Mouse (Mus musculus) liver, embryonic 14.5 days (tissue): ENCODE data around the gene Parg. TPM values are rescaled to one million over a fixed set of nuclear protein-coding genes. Genes with fewer than 3 reads are reported as not detected.

Experiments used
- ATAC-seq: fragments of 200-750 bp; cut with Nextera tagmentation; 2 replicates; pipeline ENCODE4 v1.8.0; 2017; ENCODE audit warnings: moderate number of reproducible peaks, mild to moderate bottlenecking, moderate library complexity; ENCODE audit not compliant: insufficient read depth
- DNase-seq, 3 experiments: peaks; one replicate each; pipeline ENCODE4 v3.0.0-alpha.2; 2012 to 2013; ENCODE audit warnings: low read depth in 3 of 3, low spot score in 3 of 3
- H3K27ac ChIP-seq: fragments of 300-500 bp; sonication (generic); 2 replicates; pipeline ENCODE4 v1.5.1; 2014; ENCODE audit warnings: moderate library complexity, mild to moderate bottlenecking, control low read depth, inconsistent platforms
- H3K27me3 ChIP-seq: fragments of 300-500 bp; sonication (generic); 2 replicates; pipeline ENCODE4 v1.6.1; 2014; ENCODE audit warnings: mild to moderate bottlenecking, low read length, moderate library complexity; ENCODE audit not compliant: control insufficient read depth, insufficient read depth
- H3K36me3 ChIP-seq: fragments of 300-500 bp; sonication (generic); replicated peaks from 2 replicates; pipeline ENCODE4 v1.6.1; 2014; ENCODE audit warnings: low read depth; ENCODE audit not compliant: control insufficient read depth, insufficient read depth
- H3K4me1 ChIP-seq, 2 experiments: fragments of 200-500 bp in 1 of 2; fragments of 300-500 bp in 1 of 2; sonication (generic) in 1 of 2; replicated peaks; 2 replicates each; pipeline ENCODE4 v1.6.1; 2012 to 2014; ENCODE audit warnings: antibody characterized with exemption in 1 of 2, inconsistent platforms in 1 of 2, low read length in 1 of 2; ENCODE audit not compliant: control insufficient read depth in 2 of 2, insufficient read depth in 2 of 2
- H3K4me2 ChIP-seq: fragments of 300-500 bp; sonication (generic); 2 replicates; pipeline ENCODE4 v1.6.1; 2014; ENCODE audit warnings: low read depth, mild to moderate bottlenecking, control low read depth, moderate library complexity
- H3K4me3 ChIP-seq, 2 experiments: fragments of 200-500 bp in 1 of 2; fragments of 300-500 bp in 1 of 2; sonication (generic) in 1 of 2; 2 replicates each; pipeline ENCODE4 v1.5.1; 2012 to 2014; ENCODE audit warnings: low read depth in 2 of 2, low read length in 2 of 2, mild to moderate bottlenecking in 2 of 2, control low read depth in 1 of 2, inconsistent platforms in 1 of 2, moderate library complexity in 1 of 2; ENCODE audit not compliant: insufficient read depth in 1 of 2
- H3K9ac ChIP-seq: fragments of 300-500 bp; sonication (generic); replicated peaks from 2 replicates; pipeline ENCODE4 v1.6.1; 2014; ENCODE audit warnings: mild to moderate bottlenecking, control low read depth, moderate library complexity
- H3K9me3 ChIP-seq: fragments of 300-500 bp; sonication (generic); 2 replicates; pipeline ENCODE4 v1.6.1; 2016; ENCODE audit warnings: low read length, mixed read lengths; ENCODE audit not compliant: control insufficient read depth
- CTCF ChIP-seq: IDR thresholded peaks from 2 replicates; pipeline ENCODE4 v1.5.1; 2016; ENCODE audit warnings: antibody characterized with exemption, low read depth, control low read depth
- EP300 ChIP-seq: IDR thresholded peaks from 2 replicates; pipeline ENCODE4 v1.6.1; 2016; ENCODE audit warnings: antibody characterized with exemption, low read depth
- WGBS: fragments of 180-500 bp; shearing (Covaris S2); extraction: QIAGEN DNeasy Blood & Tissue Kit; methylation state at CpG from one replicate; pipeline ENCODE4 v1.1.7; 2014; ENCODE audit not compliant: insufficient replicate concordance; 5-methylcytosine and 5-hydroxymethylcytosine counted together
- polyA plus RNA-seq, 2 experiments: library from polyadenylated mRNA; depleted of rRNA in 1 of 2; stranded (reverse) in 1 of 2; unstranded in 1 of 2; fragments of >200 nt; fragmentation: Nextera tagmentation in 1 of 2; extraction: Ambion mirVana in 1 of 2; gene quantifications; 2 replicates each; pipeline versions ENCODE4 v1.2.1 to v1.2.3; 2012 to 2014

Gene Parg
- polyA plus RNA-seq, 2 experiments: 6.0 to 12.6 TPM

GRCm38 (mm10) chr14:32260830-32261229, 59.1 kb downstream of the Parg start:
- TF ChIP-seq EP300: no peak
- TF ChIP-seq CTCF: no peak
- WGBS: 85% methylated on average over 6 of the region's 6 CpGs
- ATAC-seq (no peak), DNase-seq (no peak)
- H3K4me1 ChIP-seq: no peaks in the 10 kb centered on the region
- H3K9ac ChIP-seq: no peak overlapping the region
- no peak overlapping the region for H3K4me2 ChIP-seq
- peaks cover 12% of the 10 kb centered on the region; the same call in 1 of the 2 replicates for H3K36me3 ChIP-seq
- no peaks in the 10 kb centered on the region for H3K27me3 ChIP-seq
- no peak overlapping the region for H3K27ac ChIP-seq
- H3K4me3 ChIP-seq: no peak overlapping the region
- no peaks in the 10 kb centered on the region for H3K9me3 ChIP-seq

GRCm38 (mm10) chr14:32261741-32262140, 60.0 kb downstream of the Parg start:
- Histone ChIP-seq H3K36me3 (peaks cover 12% of the 10 kb centered on the region; the same call in 1 of the 2 replicates), H3K27me3 (no peaks in the 10 kb centered on the region), H3K4me2 (no peak overlapping the region), H3K4me1 (no peaks in the 10 kb centered on the region), H3K9ac (no peak overlapping the region), H3K9me3 (no peaks in the 10 kb centered on the region), H3K4me3 (no peak overlapping the region), H3K27ac (no peak overlapping the region)
- no peak for DNase-seq
- ATAC-seq: no peak
- TF ChIP-seq EP300: no peak
- no peak for TF ChIP-seq CTCF
- WGBS: 68% methylated on average over 2 of the region's 2 CpGs

- H3K4me1 ChIP-seq: no peaks in the 10 kb centered on the region
- no peaks in the 10 kb centered on the region for H3K9me3 ChIP-seq
- H3K4me2 ChIP-seq: no peak overlapping the region
- no peak for DNase-seq
- H3K4me3 ChIP-seq: no peak overlapping the region
- no peaks in the 10 kb centered on the region for H3K27me3 ChIP-seq
- no peaks in the 10 kb centered on the region for H3K36me3 ChIP-seq
- 45% methylated on average over 2 of the region's 2 CpGs for WGBS
- no peak for ATAC-seq
- H3K27ac ChIP-seq: no peak overlapping the region
- no peak overlapping the region for H3K9ac ChIP-seq
- no peak for TF ChIP-seq CTCF
- TF ChIP-seq EP300: no peak
Observed at GRCm38 (mm10) chr14:32268999-32269398, 67.2 kb downstream of the Parg start.

GRCm38 (mm10) chr14:32269589-32269988, 67.8 kb downstream of the Parg start:
- H3K27me3 ChIP-seq: no peaks in the 10 kb centered on the region
- no peak overlapping the region for H3K9ac ChIP-seq
- TF ChIP-seq CTCF (0 out of 2 replicates have a peak, but pooled peaks have one; percentile 8), EP300 (no peak)
- H3K4me1 ChIP-seq: no peaks in the 10 kb centered on the region
- no peak overlapping the region for H3K4me2 ChIP-seq
- H3K4me3 ChIP-seq: no peak overlapping the region
- no peak overlapping the region for H3K27ac ChIP-seq
- WGBS: 76% methylated on average over 4 of the region's 4 CpGs
- no peaks in the 10 kb centered on the region for H3K9me3 ChIP-seq
- no peaks in the 10 kb centered on the region for H3K36me3 ChIP-seq
- ATAC-seq (no peak), DNase-seq (no peak)

- no peak for ATAC-seq
- no peak overlapping the region for H3K27ac ChIP-seq
- no peak for DNase-seq
- no peak overlapping the region for H3K4me2 ChIP-seq
- TF ChIP-seq CTCF (no peak), EP300 (no peak)
- H3K36me3 ChIP-seq: no peaks in the 10 kb centered on the region
- no peak overlapping the region for H3K4me3 ChIP-seq
- H3K9ac ChIP-seq: no peak overlapping the region
- no peaks in the 10 kb centered on the region for H3K9me3 ChIP-seq
- 76% methylated on average over 12 of the region's 12 CpGs for WGBS
- no peaks in the 10 kb centered on the region for H3K27me3 ChIP-seq
- no peaks in the 10 kb centered on the region for H3K4me1 ChIP-seq
Observed at GRCm38 (mm10) chr14:32301622-32302021, 99.9 kb downstream of the Parg start.
